Mouse (Mus musculus): Measurements from ENCODE around the gene Gm20532. TPM values are rescaled to one million over a fixed set of nuclear protein-coding genes. Genes with fewer than 3 reads are reported as not detected.

Gene Gm20532
- polyA plus RNA-seq, 1 experiment, result not detected

DNA sequence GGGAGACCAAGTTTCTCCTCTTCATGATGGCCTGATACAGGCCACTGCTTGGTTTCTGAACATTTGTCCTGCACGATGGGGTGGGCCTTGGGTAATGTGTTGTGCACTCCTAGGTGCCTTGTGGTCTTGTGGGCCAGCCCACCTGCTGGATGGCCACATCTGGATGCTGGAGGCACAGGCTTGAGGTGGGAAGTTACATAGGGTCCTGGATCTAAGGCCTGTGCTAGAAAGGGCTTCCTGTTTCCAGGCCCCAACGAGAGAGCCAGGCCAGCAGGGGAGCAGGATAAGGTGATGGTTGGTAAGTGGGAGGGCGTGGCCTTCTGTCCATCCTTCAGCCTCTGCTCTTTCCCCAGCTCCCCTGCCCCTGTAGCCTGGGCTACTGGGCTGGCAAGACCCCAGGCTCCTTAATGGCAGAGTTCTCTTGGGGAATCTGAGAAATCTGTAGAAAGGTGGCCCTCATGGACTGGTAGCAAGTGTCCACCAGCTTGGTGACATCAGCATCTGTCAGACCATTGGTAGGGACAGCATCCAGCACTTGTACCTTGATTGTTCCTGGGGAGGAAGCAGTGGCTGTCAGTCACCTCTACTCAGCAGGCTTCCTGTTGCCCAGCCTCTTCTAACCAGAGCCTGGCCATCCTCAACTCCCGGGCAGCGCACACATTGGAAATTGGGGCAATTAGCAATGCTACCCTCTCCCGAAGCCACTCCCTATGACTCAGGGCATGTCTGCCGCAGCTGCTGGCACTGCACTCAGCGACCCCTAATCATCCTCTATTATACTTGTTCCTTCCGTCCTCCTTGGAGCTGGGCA lies 7.0 kb downstream of the Gm20532 start:
- no peaks in the 10 kb centered on the region for H3K79me2 ChIP-seq (ENCODE audit: control insufficient read depth, insufficient read depth)
- no peak overlapping the region for H3ac ChIP-seq (ENCODE audit: control insufficient read depth, insufficient read length)
- TF ChIP-seq E2F4 (IDR thresholded peaks at IDR 0.05; ENCODE audit: insufficient read depth) (no peak), REST (IDR thresholded peaks at IDR 0.05; ENCODE audit: insufficient read depth, insufficient read length) (no peak), TCF3 (IDR thresholded peaks at IDR 0.05; ENCODE audit: insufficient read length, low read depth) (no peak), MAX (IDR thresholded peaks at IDR 0.05; ENCODE audit: low read depth) (no peak), MYOG (IDR thresholded peaks at IDR 0.05; ENCODE audit: control insufficient read depth in 1 of 3, insufficient read depth in 1 of 3, insufficient read length in 2 of 3, low read depth in 2 of 3) (no peak), CEBPB (IDR thresholded peaks at IDR 0.05; ENCODE audit: insufficient read depth, poor library complexity, severe bottlenecking) (no peak), TCF12 (IDR thresholded peaks at IDR 0.05; ENCODE audit: insufficient read depth, poor library complexity, severe bottlenecking) (no peak), POLR2A (IDR thresholded peaks at IDR 0.05; ENCODE audit: insufficient read length, low read depth) (no peak), MYOD1 (IDR thresholded peaks at IDR 0.05; ENCODE audit: control insufficient read depth in 1 of 3, insufficient read length in 2 of 3, low read depth in 2 of 3) (no peak), POLR2AphosphoS2 (IDR thresholded peaks at IDR 0.05; ENCODE audit: insufficient read length, low read depth) (no peak), USF1 (IDR thresholded peaks at IDR 0.05; ENCODE audit: low read depth) (no peak)
- no peak overlapping the region for H3K4me2 ChIP-seq (ENCODE audit: low read depth)
- no peaks in the 10 kb centered on the region for H3K27me3 ChIP-seq (ENCODE audit: control insufficient read depth, insufficient read depth, insufficient read length)
- no peak overlapping the region for H3K4me3 ChIP-seq
- H3K36me3 ChIP-seq (ENCODE audit: control insufficient read depth, insufficient read depth), result no peaks in the 10 kb centered on the region

DNA sequence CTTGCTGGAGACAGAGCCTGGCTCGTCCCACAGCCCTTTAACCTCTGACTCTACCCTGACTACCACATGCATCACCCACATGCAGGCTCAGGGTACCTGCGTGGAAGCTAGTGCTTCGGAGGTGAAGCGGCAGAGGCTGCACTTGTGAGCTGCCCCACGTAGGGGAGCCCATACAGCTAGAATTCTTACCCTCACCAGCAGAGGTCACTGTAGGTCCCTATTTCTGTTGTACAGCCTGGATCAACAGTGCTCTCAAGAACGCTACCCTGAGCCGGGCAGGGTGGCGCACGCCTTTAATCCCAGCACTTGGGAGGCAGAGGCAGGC lies 7.5 kb downstream of the Gm20532 start:
- Histone ChIP-seq H3ac (ENCODE audit: control insufficient read depth, insufficient read length) (no peak overlapping the region), H3K4me3 (no peak overlapping the region), H3K79me2 (ENCODE audit: control insufficient read depth, insufficient read depth) (no peaks in the 10 kb centered on the region), H3K27me3 (ENCODE audit: control insufficient read depth, insufficient read depth, insufficient read length) (no peaks in the 10 kb centered on the region), H3K4me2 (ENCODE audit: low read depth) (no peak overlapping the region), H3K36me3 (ENCODE audit: control insufficient read depth, insufficient read depth) (no peaks in the 10 kb centered on the region)
- no peak for TF ChIP-seq E2F4 (IDR thresholded peaks at IDR 0.05; ENCODE audit: insufficient read depth)

- Histone ChIP-seq H3K27me3 (ENCODE audit: control insufficient read depth, insufficient read depth, insufficient read length) (no peaks in the 10 kb centered on the region), H3ac (ENCODE audit: control insufficient read depth, insufficient read length) (no peak overlapping the region), H3K4me3 (no peak overlapping the region), H3K79me2 (ENCODE audit: control insufficient read depth, insufficient read depth) (no peaks in the 10 kb centered on the region), H3K4me2 (ENCODE audit: low read depth) (no peak overlapping the region), H3K36me3 (ENCODE audit: control insufficient read depth, insufficient read depth) (no peaks in the 10 kb centered on the region)
- TF ChIP-seq TCF12 (IDR thresholded peaks at IDR 0.05; ENCODE audit: insufficient read depth, poor library complexity, severe bottlenecking) (no peak), POLR2AphosphoS2 (IDR thresholded peaks at IDR 0.05; ENCODE audit: insufficient read length, low read depth) (no peak), CEBPB (IDR thresholded peaks at IDR 0.05; ENCODE audit: insufficient read depth, poor library complexity, severe bottlenecking) (no peak), MAX (IDR thresholded peaks at IDR 0.05; ENCODE audit: low read depth) (no peak), SRF (IDR thresholded peaks at IDR 0.05; ENCODE audit: control insufficient read depth, insufficient read length, low read depth) (no peak), POLR2A (IDR thresholded peaks at IDR 0.05; ENCODE audit: insufficient read length, low read depth) (no peak), REST (IDR thresholded peaks at IDR 0.05; ENCODE audit: insufficient read depth, insufficient read length) (no peak), E2F4 (IDR thresholded peaks at IDR 0.05; ENCODE audit: insufficient read depth) (no peak), MYOD1 (IDR thresholded peaks at IDR 0.05; ENCODE audit: control insufficient read depth in 1 of 3, insufficient read length in 2 of 3, low read depth in 2 of 3) (no peak), MYOG (IDR thresholded peaks at IDR 0.05; ENCODE audit: control insufficient read depth in 1 of 3, insufficient read depth in 1 of 3, insufficient read length in 2 of 3, low read depth in 2 of 3) (no peak)
Observed at GRCm38 (mm10) chr2:26594461-26594933, 8.1 kb downstream of the Gm20532 start.

- no peaks in the 10 kb centered on the region for H3K36me3 ChIP-seq (ENCODE audit: control insufficient read depth, insufficient read depth)
- H3K27me3 ChIP-seq (ENCODE audit: control insufficient read depth, insufficient read depth, insufficient read length), result no peaks in the 10 kb centered on the region
Observed at GRCm38 (mm10) chr2:26594934-26595724, 8.7 kb downstream of the Gm20532 start.

More at GRCm38 (mm10) chr2:26594934-26595724, 8.7 kb downstream of the Gm20532 start:
- Histone ChIP-seq H3K79me2 (ENCODE audit: control insufficient read depth, insufficient read depth) (no peaks in the 10 kb centered on the region), H3ac (ENCODE audit: control insufficient read depth, insufficient read length) (no peak overlapping the region), H3K4me2 (ENCODE audit: low read depth) (no peak overlapping the region), H3K4me3 (no peak overlapping the region)
- TF ChIP-seq CEBPB (IDR thresholded peaks at IDR 0.05; ENCODE audit: insufficient read depth, poor library complexity, severe bottlenecking) (no peak), MYOG (IDR thresholded peaks at IDR 0.05; ENCODE audit: control insufficient read depth in 1 of 3, insufficient read depth in 1 of 3, insufficient read length in 2 of 3, low read depth in 2 of 3) (no peak), POLR2AphosphoS2 (IDR thresholded peaks at IDR 0.05; ENCODE audit: insufficient read length, low read depth) (no peak)

Measured in myocyte (in vitro differentiated cells).